Mouse (Mus musculus) heart, postnatal 4 days (tissue): ENCODE data around the gene Defb23. TPM values are rescaled to one million over a fixed set of nuclear protein-coding genes. Genes with fewer than 3 reads are reported as not detected.
"Not testable (repeated sequence)": the region's sequence is repeated elsewhere in the genome, so short reads cannot be mapped to it uniquely, and the experiment has no call there.

Source experiments
- DNase-seq: peaks from one replicate; pipeline ENCODE4 v3.0.0; 2021
- total RNA-seq, 2 experiments: library from RNA; stranded (reverse); gene quantifications; 2 replicates each; pipeline ENCODE4 v1.2.3; 2021

Gene Defb23
- total RNA-seq, 2 experiments from 2014 or later, result not detected

- peak; percentile 94 for DNase-seq
Observed at GRCm38 (mm10) chr2:152436983-152437860, 27.2 kb downstream of the Defb23 start.

DNA sequence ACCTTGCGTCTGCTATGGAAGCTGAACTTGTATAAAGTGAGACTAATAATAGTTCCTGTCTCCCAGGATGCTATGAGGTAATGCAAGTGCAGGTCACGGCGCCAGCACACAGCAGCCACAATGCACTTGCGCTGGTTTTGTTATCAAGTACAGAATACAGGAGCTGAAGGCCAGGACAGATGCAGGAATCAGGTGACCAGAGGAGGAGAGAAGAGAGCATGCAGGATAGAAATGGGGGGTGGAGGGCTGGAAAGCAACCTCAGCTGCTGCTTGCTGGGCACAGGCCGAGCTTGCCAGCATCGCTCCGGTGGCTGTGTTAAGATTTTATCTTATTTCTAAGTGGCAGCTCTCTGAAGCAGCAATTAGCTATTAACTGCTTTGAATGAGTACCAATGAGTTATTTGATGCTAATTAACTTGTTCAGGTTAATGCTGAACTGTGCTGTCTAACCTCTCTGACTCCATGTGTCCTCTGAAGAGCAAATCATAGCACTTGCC is 28.0 kb downstream of the Defb23 start:
- DNase-seq, result peak; percentile 63

GRCm38 (mm10) chr2:152428481-152428880 is 35.9 kb downstream of the Defb23 start:
- DNase-seq, result not testable (repeated sequence)

DNA sequence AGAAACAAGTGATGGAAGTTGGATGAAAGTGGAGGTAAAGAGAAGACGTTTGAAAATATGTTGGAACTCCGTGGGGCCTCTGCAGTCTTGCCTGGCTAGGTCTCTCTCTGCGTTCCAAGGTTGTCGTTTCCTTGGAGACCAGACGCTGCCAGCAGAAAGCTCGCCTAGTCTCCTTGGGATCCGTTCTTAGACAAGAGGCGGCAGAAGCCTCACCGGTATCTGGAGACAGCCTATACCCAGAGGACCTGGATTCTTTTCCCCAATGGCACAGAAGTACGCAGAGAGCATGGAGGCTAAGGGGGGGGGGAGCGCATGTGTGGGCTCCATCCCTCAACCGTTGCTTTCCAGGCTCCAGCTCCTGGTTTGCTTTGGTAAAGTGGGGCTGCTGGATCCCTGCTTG is 36.9 kb downstream of the Defb23 start:
- no peak for DNase-seq

- DNase-seq, result no peak
Observed at GRCm38 (mm10) chr2:152415786-152416185, 48.6 kb downstream of the Defb23 start.

- DNase-seq, result no peak
Observed at GRCm38 (mm10) chr2:152415287-152415686, 49.1 kb downstream of the Defb23 start, which contains the start of gene 6820408C15Rik. 6820408C15Rik (plus strand) TSS chr2:152415587.

DNA sequence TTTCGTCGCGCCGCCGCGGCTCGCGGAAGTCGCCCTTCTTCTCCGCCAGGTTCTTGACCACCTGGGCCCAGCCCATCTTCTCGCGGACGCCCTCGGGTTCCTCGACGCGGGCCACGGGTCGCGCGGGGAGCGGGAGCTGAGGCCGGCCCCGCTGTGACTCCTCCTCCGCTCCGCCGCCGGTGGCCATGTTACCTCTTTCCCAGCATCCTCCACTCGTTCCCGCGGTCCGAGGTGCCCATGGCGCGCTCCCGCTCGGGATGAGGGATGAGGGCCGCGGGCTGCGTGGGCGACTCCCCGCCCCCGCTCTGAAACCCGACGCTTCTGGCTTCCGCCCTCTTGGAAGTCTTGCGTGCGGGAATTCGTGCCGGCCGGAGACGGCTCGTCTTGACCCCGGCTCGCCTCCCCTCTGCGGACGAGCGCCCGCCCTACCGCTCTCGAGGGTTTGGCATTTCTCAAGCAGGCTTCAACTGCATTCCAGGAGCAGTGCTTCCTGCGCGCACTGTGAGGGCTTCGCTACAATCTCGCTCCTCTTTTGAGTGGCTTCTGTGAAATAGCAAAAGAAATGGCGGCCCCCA is 49.7 kb downstream of the Defb23 start, which contains the start of gene Zcchc3:
TSS of gene Zcchc3 (minus strand) at position 437 of the 575 bp plus-strand sequence.
- DNase-seq, result peak; percentile 93

GRCm38 (mm10) chr2:152413765-152414584 is 50.4 kb downstream of the Defb23 start:
- DNase-seq, result peak; percentile 53

DNA sequence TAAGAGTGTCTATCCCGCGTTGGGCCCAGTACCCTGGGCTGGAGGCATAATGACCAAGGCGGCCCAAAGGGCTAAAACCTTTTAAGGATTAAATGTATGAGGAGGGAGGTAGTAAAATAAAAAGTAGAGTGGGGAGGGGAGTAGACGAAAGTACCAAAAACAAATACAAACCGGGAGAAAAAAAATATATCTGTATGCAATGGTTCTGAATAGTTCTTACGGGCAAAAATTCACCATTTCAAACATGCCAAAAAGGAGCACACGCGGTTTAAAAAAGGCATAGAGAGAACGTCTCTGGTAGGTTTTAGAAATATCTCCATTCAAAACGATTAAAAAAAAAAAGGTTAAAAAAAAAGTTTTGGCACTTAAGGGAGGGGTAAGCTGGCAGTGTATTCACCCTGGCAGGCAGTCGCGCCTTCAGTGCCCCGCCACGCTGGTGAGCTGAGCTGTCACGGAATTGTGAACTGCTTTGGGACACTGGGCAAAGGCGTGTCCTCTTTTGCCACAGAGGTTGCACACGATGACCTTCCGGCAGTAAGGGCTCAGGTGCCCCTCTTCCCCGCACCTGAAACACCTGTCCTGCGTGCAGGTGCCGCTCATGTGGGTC is 51.2 kb downstream of the Defb23 start:
- DNase-seq, result peak; percentile 48

- no peak for DNase-seq
Observed at GRCm38 (mm10) chr2:152412526-152413157, 51.8 kb downstream of the Defb23 start.

GRCm38 (mm10) chr2:152411471-152411870 is 52.9 kb downstream of the Defb23 start:
- no peak for DNase-seq

GRCm38 (mm10) chr2:152410971-152411371 is 53.4 kb downstream of the Defb23 start:
- peak; percentile 93 for DNase-seq

DNA sequence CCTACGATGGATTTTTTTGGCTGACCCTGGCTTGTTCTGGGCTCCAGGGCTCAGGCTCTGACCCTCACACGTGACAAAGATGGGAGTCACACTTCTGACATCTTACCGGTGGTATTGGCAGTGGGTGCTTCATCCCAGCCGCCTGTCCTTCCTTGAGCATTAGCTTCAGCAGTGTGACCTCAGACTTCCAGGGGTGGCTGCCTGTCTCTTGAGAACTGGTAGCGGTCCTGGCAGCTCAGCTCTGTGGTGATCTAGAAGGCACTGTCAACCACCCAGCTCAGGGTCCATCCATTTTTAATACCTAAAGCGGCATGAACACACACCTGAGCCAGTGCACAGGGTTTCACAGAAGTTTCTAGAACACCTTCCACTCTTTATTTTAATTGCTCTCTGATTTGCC is 54.6 kb downstream of the Defb23 start:
- no peak for DNase-seq

Other genes with a start within 250 kb of the Defb23 start
- gene Csnk2a1, start 237.8 kb downstream of the Defb23 start, total RNA-seq, result 100 to 1,000 TPM in 1 of 2 experiments, 10 to 100 TPM in 1; 99.7 to 103 TPM
- 10 to 100 TPM; 54.4 to 65.8 TPM for gene Tbc1d20, start 170.8 kb downstream of the Defb23 start, total RNA-seq
- gene Rbck1, start 132.0 kb downstream of the Defb23 start, total RNA-seq, result 10 to 100 TPM; 70.5 to 75.6 TPM
- gene Trib3, start 120.6 kb downstream of the Defb23 start, total RNA-seq, result 1 to 10 TPM; 2.9 TPM
- not detected for gene Nrsn2, start 88.0 kb downstream of the Defb23 start, total RNA-seq
- 10 to 100 TPM; 42.3 to 42.6 TPM for gene Sox12, start 66.6 kb downstream of the Defb23 start, total RNA-seq
- gene Zcchc3, start 49.6 kb downstream of the Defb23 start, total RNA-seq, result 10 to 100 TPM; 24.9 to 27.4 TPM
- 1 to 10 TPM; 3.8 to 4.0 TPM for gene 6820408C15Rik, start 49.0 kb downstream of the Defb23 start, total RNA-seq
- not detected for gene Defb20, start 12.4 kb upstream of the Defb23 start, total RNA-seq
- not detected for gene Defb22, start 25.5 kb upstream of the Defb23 start, total RNA-seq
- gene Defb26, start 47.1 kb upstream of the Defb23 start, total RNA-seq, result not detected
- gene Defb28, start 53.6 kb upstream of the Defb23 start, total RNA-seq, result not detected
- not detected for gene Defb29, start 75.5 kb upstream of the Defb23 start, total RNA-seq
- gene Gm17416, start 104.7 kb upstream of the Defb23 start, total RNA-seq, result not detected
- gene Defb21, start 108.1 kb upstream of the Defb23 start, total RNA-seq, result not detected
- gene Defb19, start 115.7 kb upstream of the Defb23 start, total RNA-seq, result not detected
- gene Defb45, start 134.8 kb upstream of the Defb23 start, total RNA-seq, result not detected
- gene Defb36, start 139.7 kb upstream of the Defb23 start, total RNA-seq, result not detected
- not detected for gene Defb25, start 158.4 kb upstream of the Defb23 start, total RNA-seq
- 10 to 100 TPM; 13.5 to 13.9 TPM for gene Rem1, start 162.3 kb upstream of the Defb23 start, total RNA-seq
- 10 to 100 TPM; 54.1 to 54.2 TPM for gene H13, start 204.8 kb upstream of the Defb23 start, total RNA-seq
- gene Mcts2, start 222.4 kb upstream of the Defb23 start, total RNA-seq, result 10 to 100 TPM; 19.9 to 20.2 TPM